Mouse (Mus musculus) intestine, embryonic 14.5 days (tissue): Measurements from ENCODE around the gene Tmem223. TPM values are rescaled to one million over a fixed set of nuclear protein-coding genes. Genes with fewer than 3 reads are reported as not detected.

Experiments used
- ATAC-seq: fragments of 200-750 bp; cut with Nextera tagmentation; replicated peaks from 2 replicates; pipeline ENCODE4 v1.8.0; 2017; ENCODE audit warnings: low read depth, moderate number of reproducible peaks, moderate TSS enrichment, moderate library complexity; ENCODE audit not compliant: low FRiP score, low TSS enrichment
- DNase-seq: peaks from one replicate; pipeline ENCODE4 v3.0.0-alpha.2; 2018; ENCODE audit warnings: low spot score
- H3K27ac ChIP-seq: fragments of 300-500 bp; sonication (generic); 2 replicates; pipeline ENCODE4 v1.5.1; 2014; ENCODE audit warnings: low read depth, mild to moderate bottlenecking, control low read depth
- H3K27me3 ChIP-seq: fragments of 300-500 bp; sonication (generic); replicated peaks from 2 replicates; pipeline ENCODE4 v1.6.1; 2014; ENCODE audit warnings: low read length, control low read depth; ENCODE audit not compliant: control insufficient read depth, insufficient read depth
- H3K36me3 ChIP-seq: fragments of 300-500 bp; sonication (generic); 2 replicates; pipeline ENCODE4 v1.6.1; 2014; ENCODE audit warnings: low read length, control low read depth; ENCODE audit not compliant: control insufficient read depth, insufficient read depth
- H3K4me1 ChIP-seq: fragments of 300-500 bp; sonication (generic); replicated peaks from 2 replicates; pipeline ENCODE4 v1.6.1; 2014; ENCODE audit warnings: low read length, control low read depth, mixed read lengths; ENCODE audit not compliant: control insufficient read depth, insufficient read depth
- H3K4me2 ChIP-seq: fragments of 300-500 bp; sonication (generic); 2 replicates; pipeline ENCODE4 v1.6.1; 2014; ENCODE audit warnings: low read length
- H3K4me3 ChIP-seq: fragments of 300-500 bp; sonication (generic); 2 replicates; pipeline ENCODE4 v1.5.1; 2014; ENCODE audit warnings: low read depth, low read length, control low read depth, mixed read lengths
- H3K9ac ChIP-seq: fragments of 300-500 bp; sonication (generic); 2 replicates; pipeline ENCODE4 v1.6.1; 2014; ENCODE audit warnings: mild to moderate bottlenecking, low read length
- H3K9me3 ChIP-seq: fragments of 300-500 bp; sonication (generic); 2 replicates; pipeline ENCODE4 v1.6.1; 2016; ENCODE audit warnings: low read length, control low read depth; ENCODE audit not compliant: control insufficient read depth
- WGBS: fragments of 180-500 bp; shearing (Covaris S2); extraction: QIAGEN DNeasy Blood & Tissue Kit; methylation state at CpG from one replicate; pipeline ENCODE4 v1.1.7; 2014; 5-methylcytosine and 5-hydroxymethylcytosine counted together
- microRNA-seq: library from miRNA; unstranded; fragments of <30 nt; microRNA quantifications from one replicate; pipeline ENCODE4, GENCODE M21; 2016
- polyA plus RNA-seq: library from polyadenylated mRNA; unstranded; fragments of >200 nt; fragmentation: Nextera tagmentation; extraction: Ambion mirVana; gene quantifications from 2 replicates; pipeline ENCODE4 v1.2.1, GENCODE M21; 2014

Tmem223 gene
- polyA plus RNA-seq, 1 experiment from 2014 or later: 196 TPM

DNA sequence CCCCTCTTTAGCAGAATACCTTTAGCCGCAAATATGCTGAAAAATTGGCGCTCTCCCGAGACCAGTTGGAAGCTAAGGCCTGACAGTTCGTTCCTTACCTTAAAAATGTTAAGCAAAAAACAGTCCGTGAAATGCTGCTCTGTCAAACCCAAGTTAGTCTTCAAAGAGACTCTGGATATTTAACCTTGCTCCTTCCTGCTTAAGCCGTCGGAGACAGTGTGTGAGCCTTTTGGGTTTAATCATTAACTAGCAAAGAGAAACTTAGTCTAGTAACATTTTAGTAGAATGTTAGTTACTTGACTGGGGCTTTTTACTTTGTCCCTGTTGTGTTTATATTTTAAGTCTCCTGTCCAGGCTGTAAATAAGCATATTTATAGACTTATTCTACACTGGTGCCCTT is 50.4 kb downstream of the Tmem223 start:
- DNase-seq (no peak), ATAC-seq (no peak)
- Histone ChIP-seq H3K9ac (peak overlapping the region; percentile 94), H3K9me3 (no peaks in the 10 kb centered on the region), H3K4me1 (peaks cover 27% of the 10 kb centered on the region), H3K27me3 (no peaks in the 10 kb centered on the region), H3K36me3 (peaks cover 44% of the 10 kb centered on the region), H3K4me3 (peak overlapping the region; percentile 99), H3K4me2 (peak overlapping the region; percentile 79), H3K27ac (0 out of 2 replicates have a peak overlapping the region, but pooled peaks have one; percentile 96)
- WGBS: under 1% methylated on average over 7 of the region's 7 CpGs

Small RNAs within 50 kb of the gene (microRNA-seq; reads per million reads assigned to microRNA genes)
- not detected for gene Mir6992

Other genes with a start within 250 kb of the Tmem223 start
- gene Slc22a8, start 179.7 kb upstream of the Tmem223 start, polyA plus RNA-seq: 0.05 TPM in 2 replicates
- gene Slc22a6, start 153.0 kb upstream of the Tmem223 start, polyA plus RNA-seq: not detected in 2 replicates
- 0.26 and 0.44 TPM in 2 replicates for gene Chrm1, start 107.2 kb upstream of the Tmem223 start, polyA plus RNA-seq
- gene Slc3a2, start 47.6 kb upstream of the Tmem223 start, polyA plus RNA-seq: 121 and 126 TPM in 2 replicates
- gene Wdr74, start 35.2 kb upstream of the Tmem223 start, polyA plus RNA-seq: 96.3 and 97.8 TPM in 2 replicates
- 0.90 and 1.3 TPM in 2 replicates for gene 1700092M07Rik, start 30.3 kb upstream of the Tmem223 start, polyA plus RNA-seq
- gene Stx5a, start 29.6 kb upstream of the Tmem223 start, polyA plus RNA-seq: 114 and 132 TPM in 2 replicates
- gene Nxf1, start 13.9 kb upstream of the Tmem223 start, polyA plus RNA-seq: 168 and 172 TPM in 2 replicates
- gene Tmem179b, start 3.5 kb downstream of the Tmem223 start, polyA plus RNA-seq: 92.6 and 96.6 TPM in 2 replicates
- gene Taf6l, start 15.4 kb downstream of the Tmem223 start, polyA plus RNA-seq: 17.2 and 18.9 TPM in 2 replicates
- gene Polr2g, start 27.6 kb downstream of the Tmem223 start, polyA plus RNA-seq: 148 and 151 TPM in 2 replicates
- gene Zbtb3, start 31.6 kb downstream of the Tmem223 start, polyA plus RNA-seq: 4.2 and 4.3 TPM in 2 replicates
- gene Ttc9c, start 48.3 kb downstream of the Tmem223 start, polyA plus RNA-seq: 38.5 and 48.4 TPM in 2 replicates
- gene Hnrnpul2, start 49.0 kb downstream of the Tmem223 start, polyA plus RNA-seq: 6.5 and 7.7 TPM in 2 replicates
- gene AC129217.1, start 58.8 kb downstream of the Tmem223 start, polyA plus RNA-seq: not detected in 2 replicates
- 39.6 and 40.9 TPM in 2 replicates for gene Bscl2, start 66.5 kb downstream of the Tmem223 start, polyA plus RNA-seq
- gene Gng3, start 68.2 kb downstream of the Tmem223 start, polyA plus RNA-seq: 23.7 and 25.2 TPM in 2 replicates
- 1.4 TPM in 2 replicates for gene Lrrn4cl, start 79.8 kb downstream of the Tmem223 start, polyA plus RNA-seq
- 162 and 166 TPM in 2 replicates for gene Ubxn1, start 100.5 kb downstream of the Tmem223 start, polyA plus RNA-seq
- gene Uqcc3, start 109.9 kb downstream of the Tmem223 start, polyA plus RNA-seq: 57.1 and 63.9 TPM in 2 replicates
- 78.6 and 79.2 TPM in 2 replicates for gene Lbhd1, start 112.7 kb downstream of the Tmem223 start, polyA plus RNA-seq
- gene Gm49403, start 112.9 kb downstream of the Tmem223 start, polyA plus RNA-seq: not detected in 2 replicates
- 92.8 and 95.9 TPM in 2 replicates for gene 1810009A15Rik, start 117.9 kb downstream of the Tmem223 start, polyA plus RNA-seq
- not detected in 2 replicates for gene Gm49416, start 117.9 kb downstream of the Tmem223 start, polyA plus RNA-seq
- 37.5 and 44.5 TPM in 2 replicates for gene Ints5, start 122.0 kb downstream of the Tmem223 start, polyA plus RNA-seq
- 89.8 and 96.4 TPM in 2 replicates for gene Ganab, start 127.1 kb downstream of the Tmem223 start, polyA plus RNA-seq
- gene B3gat3, start 149.4 kb downstream of the Tmem223 start, polyA plus RNA-seq: 35.7 and 36.9 TPM in 2 replicates
- gene Rom1, start 158.4 kb downstream of the Tmem223 start, polyA plus RNA-seq: 1.1 and 1.8 TPM in 2 replicates
- gene Eml3, start 158.6 kb downstream of the Tmem223 start, polyA plus RNA-seq: 16.8 and 18.4 TPM in 2 replicates
- gene Mta2, start 170.9 kb downstream of the Tmem223 start, polyA plus RNA-seq: 40.3 and 40.7 TPM in 2 replicates
- gene Tut1, start 182.9 kb downstream of the Tmem223 start, polyA plus RNA-seq: 33.3 and 33.5 TPM in 2 replicates
- gene Eef1g, start 196.0 kb downstream of the Tmem223 start, polyA plus RNA-seq: 501 and 531 TPM in 2 replicates
- 21.6 and 22.2 TPM in 2 replicates for gene Ahnak, start 218.3 kb downstream of the Tmem223 start, polyA plus RNA-seq